Mouse (Mus musculus) thymus, adult 2 months (tissue): ENCODE data around the gene Xrra1.

Experiments
- CTCF ChIP-seq: fragments of 200-500 bp; IDR thresholded peaks from 2 replicates; pipeline ENCODE4 v1.5.1; 2012; ENCODE audit warnings: mild to moderate bottlenecking, control low read depth, low read length, moderate library complexity, borderline replicate concordance; ENCODE audit not compliant: control insufficient read depth, poor library complexity, insufficient read depth; ENCODE audit errors: extremely low read depth
- POLR2A ChIP-seq: fragments of 200-500 bp; IDR thresholded peaks from 2 replicates; pipeline ENCODE4 v1.6.1; 2012; ENCODE audit warnings: mild to moderate bottlenecking, low read length, control low read depth, moderate library complexity; ENCODE audit not compliant: control insufficient read depth, poor library complexity, insufficient read depth; ENCODE audit errors: extremely low read depth

DNA sequence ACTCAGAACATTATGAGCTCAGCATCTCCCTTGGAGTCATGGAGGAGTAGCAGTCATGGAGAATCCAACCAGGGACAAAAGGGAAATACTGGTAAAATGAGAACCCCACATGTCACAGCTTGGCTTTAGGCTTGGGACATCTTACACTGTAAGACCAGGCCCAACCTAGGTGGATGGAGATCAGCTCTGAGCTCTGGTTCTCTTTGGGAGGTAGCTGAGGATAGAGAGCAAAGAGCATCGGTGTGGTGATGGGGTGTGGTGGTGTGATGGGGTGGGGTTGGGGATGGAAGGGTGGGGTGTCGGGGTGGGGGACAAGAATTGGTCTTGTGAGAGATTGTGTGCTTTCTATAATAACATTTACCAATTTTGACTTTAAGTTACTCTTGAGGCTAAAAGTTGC, 48.1 kb upstream of the Xrra1 start:
- no peak for TF ChIP-seq CTCF
- TF ChIP-seq POLR2A, result no peak
